Mouse (Mus musculus) thymus, postnatal 14 days (tissue): ENCODE measurements around the gene 4930524J08Rik.

Experiments
- DNase-seq: peaks from one replicate; pipeline ENCODE4 v3.0.0; 2021

4930524J08Rik gene

DNA sequence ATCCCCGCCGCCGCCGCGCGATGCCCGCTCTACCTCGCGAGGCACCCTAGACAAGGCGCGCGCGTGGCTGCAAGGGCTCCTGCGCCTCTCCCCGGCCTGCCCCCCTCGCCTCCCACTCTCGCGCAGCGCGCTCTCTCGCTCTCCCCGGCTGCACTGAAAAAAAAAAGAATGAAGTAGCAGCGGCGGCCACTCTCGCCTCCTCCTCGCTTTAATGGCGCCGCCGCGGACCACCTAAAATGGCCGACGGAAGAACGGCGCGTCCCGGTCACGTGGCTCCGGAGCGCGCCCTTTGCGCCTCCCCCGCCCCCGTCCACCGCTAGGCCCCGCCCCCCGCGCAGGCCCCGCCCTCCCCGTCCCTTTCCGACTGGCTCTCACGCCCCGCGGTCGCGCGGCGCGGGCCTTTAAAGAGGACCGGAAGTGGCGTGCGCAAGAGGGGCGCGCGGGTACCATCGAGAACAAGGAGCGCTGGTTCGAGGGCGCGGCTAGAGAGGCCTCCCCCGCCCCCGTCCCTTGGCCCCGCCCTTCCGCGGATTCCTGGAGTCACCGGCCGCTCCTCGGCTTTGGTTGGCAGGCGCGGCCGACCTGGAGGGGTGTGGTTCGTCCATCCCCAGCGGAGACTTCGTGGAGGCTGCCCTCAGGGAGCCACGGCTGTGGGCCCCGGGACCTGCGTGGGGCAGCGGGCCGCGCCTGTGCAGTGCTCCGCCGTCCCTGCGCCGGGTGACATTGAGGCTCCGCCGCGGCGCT lies at the start of gene 4930524J08Rik, which contains the start of gene Hnrnpd:
4930524J08Rik (plus strand) TSS at position 363 of the 744 bp plus-strand sequence.
Hnrnpd (minus strand) TSS at position 240 of the 744 bp plus-strand sequence.
- DNase-seq: peak; percentile 90

- DNase-seq: no peak
Measured at GRCm38 (mm10) chr5:99931910-99932309, 47.0 kb upstream of the 4930524J08Rik start.

- DNase-seq: no peak
Measured at GRCm38 (mm10) chr5:99939440-99939839, 39.4 kb upstream of the 4930524J08Rik start.

DNA sequence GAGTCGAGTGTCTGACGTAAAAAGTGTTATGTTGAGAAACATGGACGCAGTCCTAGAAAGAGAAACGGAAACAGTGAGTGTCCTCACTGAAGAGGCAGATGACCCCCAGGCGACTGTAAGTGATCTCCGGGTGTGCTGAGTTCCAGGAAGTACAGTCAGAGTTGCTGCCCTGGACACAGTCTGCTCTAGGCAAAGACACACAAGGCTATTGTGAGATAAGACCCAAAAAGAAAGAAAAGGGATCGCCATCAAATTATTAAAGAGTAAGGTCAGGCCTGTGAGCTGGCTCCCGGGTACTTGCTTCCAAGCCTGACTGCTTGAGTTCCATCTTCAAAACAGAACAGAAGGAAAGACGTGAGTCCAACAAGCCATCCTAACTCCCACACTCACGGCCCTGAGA lies 37.6 kb upstream of the 4930524J08Rik start:
- no peak for DNase-seq

DNA sequence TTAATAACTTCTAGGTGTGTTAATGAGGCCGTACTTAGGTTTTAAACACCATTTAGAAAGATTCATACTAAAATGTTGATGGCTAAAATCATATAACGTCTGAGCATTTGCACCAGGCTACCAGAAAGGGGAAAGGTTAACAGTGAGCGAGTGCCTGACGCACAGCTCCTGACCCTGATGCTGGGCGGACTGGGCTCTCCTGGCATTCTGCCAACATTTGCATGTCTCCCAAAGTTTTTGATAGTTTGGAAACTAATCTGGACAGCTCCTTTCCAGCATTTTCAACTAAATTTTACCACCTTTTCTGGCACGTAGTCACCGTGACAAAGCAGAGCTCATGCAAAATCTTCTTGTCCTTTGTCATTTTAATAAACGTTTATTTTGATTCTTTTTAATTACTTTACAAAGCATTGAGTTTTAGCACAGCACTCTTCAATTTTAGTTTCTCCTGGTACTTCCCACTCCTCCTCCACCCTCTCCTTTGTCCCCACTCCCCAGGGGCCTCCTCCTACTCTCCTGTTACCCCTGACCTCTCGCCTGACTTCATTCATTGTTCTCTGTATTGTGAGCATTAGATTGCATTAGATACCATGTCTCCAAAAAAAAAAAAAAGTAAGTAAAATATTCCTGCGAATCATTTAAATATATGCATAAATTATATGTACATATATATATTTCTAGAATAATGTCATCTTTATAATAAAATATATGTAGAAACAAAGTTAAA lies 36.9 kb upstream of the 4930524J08Rik start:
- DNase-seq: no peak

DNA sequence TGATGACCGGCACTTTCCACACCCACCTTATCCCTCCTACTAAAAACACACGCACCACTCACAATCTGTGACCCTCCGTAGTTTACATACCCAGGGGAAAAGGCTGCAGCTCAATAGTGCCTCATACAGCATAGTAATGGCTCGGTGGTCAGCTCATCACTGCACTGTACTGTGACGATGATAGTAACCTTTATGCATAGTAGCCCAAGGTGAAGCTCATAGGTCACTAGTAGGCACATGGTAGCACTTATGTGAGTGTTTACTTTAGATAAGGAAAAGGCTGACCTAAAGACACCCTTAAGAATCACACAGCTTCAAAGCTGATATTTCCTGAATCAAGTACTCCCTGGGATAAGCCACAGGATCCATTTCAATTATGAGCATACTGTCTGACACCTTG lies 26.3 kb upstream of the 4930524J08Rik start:
- no peak for DNase-seq

GRCm38 (mm10) chr5:99953883-99954282 lies 25.0 kb upstream of the 4930524J08Rik start:
- DNase-seq: no peak

DNA sequence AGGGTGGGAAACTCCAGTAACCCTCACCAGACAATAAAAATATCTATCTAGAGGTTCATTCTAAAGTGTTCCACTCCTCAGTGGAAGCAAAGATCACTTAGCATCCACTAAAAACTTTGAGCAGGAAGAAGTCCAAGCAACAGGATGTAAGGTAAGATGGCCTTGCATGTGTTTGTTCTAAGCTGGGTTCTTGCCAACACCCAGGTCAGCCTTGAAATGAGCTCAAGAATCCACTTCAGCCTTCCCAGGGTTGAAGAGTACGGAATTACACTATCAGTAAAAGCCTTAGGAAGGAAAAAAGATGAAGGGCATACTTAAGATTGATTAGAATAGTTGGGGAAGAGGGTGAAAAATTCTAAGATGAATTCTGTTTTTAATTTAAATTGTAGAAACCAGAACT lies 20.2 kb upstream of the 4930524J08Rik start:
- no peak for DNase-seq

GRCm38 (mm10) chr5:99959236-99959936 lies 19.5 kb upstream of the 4930524J08Rik start:
- DNase-seq: no peak

DNA sequence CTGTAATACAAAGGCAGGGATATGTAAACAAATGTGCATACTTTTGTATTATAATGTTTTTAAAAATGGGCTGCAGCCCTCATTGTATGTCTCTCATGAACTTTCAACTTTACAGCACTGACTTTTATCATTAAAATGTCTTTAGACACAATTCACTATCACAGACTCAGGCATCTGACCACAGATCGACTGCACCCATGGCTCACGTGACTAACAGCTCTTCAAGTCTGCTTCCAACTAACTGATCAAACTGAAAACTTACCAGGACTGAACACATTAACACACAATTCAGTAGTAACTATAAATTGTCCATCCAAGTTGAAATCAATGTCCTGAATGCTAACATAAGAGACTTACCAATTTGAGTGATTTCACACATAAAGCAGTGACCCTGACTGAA lies 18.9 kb upstream of the 4930524J08Rik start:
- DNase-seq: no peak

GRCm38 (mm10) chr5:99973941-99974340 lies 4.9 kb upstream of the 4930524J08Rik start:
- peak; percentile 16 for DNase-seq

DNA sequence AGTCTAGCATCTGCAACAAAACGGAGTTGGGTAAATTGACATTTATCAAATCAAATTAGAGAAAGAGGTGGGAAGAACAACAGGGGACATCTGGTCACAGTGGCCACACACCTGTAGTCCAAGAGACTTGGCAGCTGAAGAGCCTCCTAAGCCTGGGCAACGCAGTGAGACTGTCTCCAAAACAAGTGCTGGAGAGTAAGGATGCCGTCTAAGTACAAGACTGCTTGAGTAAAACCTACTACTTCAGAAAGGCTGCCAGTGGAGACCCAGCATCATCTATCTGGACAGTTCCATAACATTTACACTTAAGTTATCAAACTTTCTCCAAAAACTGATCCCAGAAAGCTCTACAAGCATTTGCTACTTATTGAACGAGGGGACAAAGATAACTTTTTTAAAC lies 3.8 kb upstream of the 4930524J08Rik start:
- no peak for DNase-seq

GRCm38 (mm10) chr5:99975776-99976175 lies 3.1 kb upstream of the 4930524J08Rik start:
- DNase-seq: no peak

GRCm38 (mm10) chr5:99976334-99976955 lies 2.4 kb upstream of the 4930524J08Rik start:
- no peak for DNase-seq

GRCm38 (mm10) chr5:99977516-99978301 lies 1.2 kb upstream of the 4930524J08Rik start:
- peak; percentile 83 for DNase-seq

DNA sequence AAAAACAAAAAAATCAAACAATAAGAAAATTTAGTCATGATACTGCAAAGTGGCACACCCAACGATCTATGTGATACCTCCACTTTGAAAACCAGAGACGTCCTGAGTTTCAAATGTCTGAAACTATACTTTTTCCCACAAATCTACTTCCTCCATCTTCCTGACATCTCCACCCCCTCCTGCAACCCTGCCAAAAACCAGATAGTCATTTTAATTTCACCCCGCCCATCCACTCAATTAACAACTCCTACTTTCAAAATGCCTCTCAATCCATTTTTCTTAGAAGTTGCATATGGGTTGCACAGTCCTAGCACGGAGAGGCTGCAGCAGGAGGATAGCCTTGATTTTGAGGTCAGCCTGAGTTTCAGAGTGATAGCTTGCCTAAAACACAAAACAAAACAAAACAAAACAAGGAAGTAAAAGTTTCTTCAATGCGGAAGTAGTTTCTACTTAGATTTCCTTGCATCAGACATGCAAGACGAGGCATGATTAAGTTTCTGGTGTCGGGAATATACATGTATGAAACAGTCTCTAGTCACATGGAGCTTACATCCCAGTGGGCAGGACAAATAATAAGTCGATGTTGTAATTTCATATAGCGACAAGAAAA lies 4.7 kb downstream of the 4930524J08Rik start:
- DNase-seq: no peak

GRCm38 (mm10) chr5:99994166-99994565 lies 15.3 kb downstream of the 4930524J08Rik start:
- no peak for DNase-seq

DNA sequence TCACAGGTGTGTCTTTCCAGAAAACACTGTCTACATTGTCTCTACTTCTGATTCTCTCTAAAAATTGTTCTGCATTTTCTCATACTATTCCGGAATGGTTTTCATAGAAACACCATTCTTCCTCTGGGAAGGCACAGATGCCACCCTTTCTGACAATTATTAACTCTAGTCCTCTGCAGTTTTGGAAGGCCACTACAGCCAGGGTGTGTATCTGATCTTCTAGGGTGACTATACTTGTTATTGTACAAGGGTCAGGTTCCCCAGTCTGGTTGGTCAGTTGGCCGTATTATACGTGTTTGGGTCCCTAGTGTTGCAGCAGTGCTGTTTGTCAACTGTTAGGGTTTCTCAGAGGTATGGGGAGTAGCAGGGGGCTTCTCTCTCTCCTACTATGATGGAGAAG lies 15.8 kb downstream of the 4930524J08Rik start:
- DNase-seq: no peak

GRCm38 (mm10) chr5:100000048-100000447 lies 21.2 kb downstream of the 4930524J08Rik start:
- no peak for DNase-seq

DNA sequence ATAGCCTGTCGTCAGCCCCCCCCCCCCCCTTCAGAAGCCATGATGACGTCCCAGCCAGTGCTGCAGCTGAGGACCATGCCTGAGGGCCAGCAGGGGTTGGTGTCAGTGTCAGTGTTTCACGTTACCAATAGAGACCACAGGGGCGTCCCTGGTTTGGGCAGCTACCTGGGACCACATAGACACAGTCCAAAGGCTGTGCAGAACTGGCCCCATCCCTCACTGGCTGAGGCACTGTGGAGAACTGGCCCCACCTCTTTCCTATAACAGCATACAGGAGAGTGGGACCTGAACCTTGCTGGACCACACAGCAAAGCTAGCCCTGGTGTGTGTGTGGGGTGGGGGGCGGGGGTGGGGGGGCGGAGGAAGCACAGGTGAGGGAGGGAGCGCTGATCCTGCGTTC lies 21.6 kb downstream of the 4930524J08Rik start:
- DNase-seq: no peak

DNA sequence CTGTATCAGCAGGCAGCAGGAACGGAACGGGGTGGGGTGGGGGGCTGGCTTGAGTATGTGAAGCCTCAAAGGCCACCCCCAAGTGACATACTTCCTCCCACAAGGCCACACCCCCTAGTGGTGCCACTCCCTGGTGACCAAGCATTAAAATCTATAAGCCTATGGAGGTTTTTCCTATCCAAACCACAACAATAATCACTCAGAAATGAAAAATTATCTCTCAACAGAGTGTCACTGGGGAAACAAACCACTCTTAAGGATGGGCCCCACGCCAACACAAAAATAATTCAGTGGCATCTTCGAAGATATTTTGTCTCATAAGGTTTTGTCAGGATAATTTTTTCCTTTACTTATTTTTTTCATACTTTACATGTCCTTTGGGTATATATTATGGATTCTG lies 25.0 kb downstream of the 4930524J08Rik start:
- DNase-seq: no peak

- DNase-seq: no peak
Measured at GRCm38 (mm10) chr5:100005431-100005830, 26.6 kb downstream of the 4930524J08Rik start.
